Mouse (Mus musculus): ENCODE data around the gene Cxcl9.

Gene Cxcl9

DNA sequence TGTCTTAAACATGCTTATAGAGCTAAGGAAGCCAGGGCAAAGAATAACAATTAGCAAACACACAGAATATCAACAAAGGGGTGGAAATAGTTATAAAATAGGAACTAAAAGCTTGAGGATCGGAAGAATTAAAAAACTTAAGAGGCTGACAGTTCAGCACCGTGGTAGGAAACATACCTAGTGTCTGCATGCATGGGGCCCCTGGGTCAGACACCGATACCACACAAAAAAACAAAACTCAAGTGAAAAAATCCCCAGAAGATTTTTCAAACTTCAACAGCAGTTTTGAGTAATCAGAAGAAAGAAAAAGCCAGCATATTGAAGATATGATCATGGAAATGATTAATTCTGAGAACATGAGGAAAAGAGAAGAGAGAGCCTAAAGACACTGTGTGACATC, 8.9 kb upstream of the Cxcl9 start:
- peak; percentile 43 for DNase-seq (ENCODE audit: low read depth)

DNA sequence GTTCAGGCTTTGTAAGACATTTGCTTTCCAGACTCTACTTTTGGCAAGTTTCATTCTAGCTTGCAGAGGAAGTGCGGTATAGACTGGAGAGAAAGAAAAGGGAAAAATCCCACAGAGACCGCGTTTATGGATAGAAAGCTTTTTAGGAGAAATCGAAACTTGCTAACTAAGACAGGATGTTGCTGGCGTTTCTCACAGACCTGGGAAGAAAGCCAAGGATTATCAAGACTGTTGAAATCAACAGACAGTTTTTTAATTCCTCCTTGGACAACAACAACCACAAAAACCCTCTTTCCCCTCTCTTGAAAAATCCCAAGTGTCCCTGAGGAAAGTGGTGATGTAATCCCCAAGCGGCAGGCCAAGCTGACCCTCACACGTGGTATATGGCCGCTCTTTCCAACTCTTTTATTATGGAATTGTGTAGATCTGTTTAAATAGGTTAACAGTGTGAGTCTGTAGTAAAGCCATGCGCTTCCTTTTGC, 4.5 kb upstream of the Cxcl9 start:
- no peak for DNase-seq (ENCODE audit: low read depth)

- DNase-seq (ENCODE audit: low read depth): no peak
Observed at GRCm38 (mm10) chr5:92331635-92332338, 3.9 kb upstream of the Cxcl9 start, which contains the start of gene Art3. Art3 (plus strand) TSS chr5:92331827.

- no peak for DNase-seq (ENCODE audit: low read depth)
Observed at GRCm38 (mm10) chr5:92331122-92331521, 3.2 kb upstream of the Cxcl9 start.

- peak; percentile 50 for DNase-seq (ENCODE audit: low read depth)
Observed at GRCm38 (mm10) chr5:92327367-92327766, 512 bp downstream of the Cxcl9 start.

DNA sequence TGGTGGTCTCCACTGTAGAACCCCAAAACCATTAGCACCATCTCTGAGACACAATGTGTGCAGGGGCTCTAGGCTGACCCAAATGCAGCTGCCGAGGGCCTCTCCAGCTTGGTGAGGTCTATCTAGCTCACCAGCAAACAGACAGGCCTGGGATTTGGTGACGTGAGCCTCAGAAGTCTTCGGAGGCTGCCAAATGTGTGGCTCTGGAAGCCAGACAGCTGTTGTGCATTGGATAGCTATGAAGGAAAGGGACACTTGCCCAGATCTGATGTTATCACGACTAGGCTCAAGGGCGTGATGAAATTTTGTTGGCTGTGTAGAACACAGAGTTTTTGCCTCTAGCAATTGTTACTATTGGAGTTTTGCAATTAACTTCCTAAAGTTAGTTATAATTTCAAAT, 4.6 kb downstream of the Cxcl9 start:
- no peak for DNase-seq (ENCODE audit: low read depth)

GRCm38 (mm10) chr5:92322612-92323011, 5.3 kb downstream of the Cxcl9 start:
- DNase-seq (ENCODE audit: low read depth): no peak

- no peak for DNase-seq (ENCODE audit: low read depth)
Observed at GRCm38 (mm10) chr5:92321631-92322400, 6.1 kb downstream of the Cxcl9 start.

DNA sequence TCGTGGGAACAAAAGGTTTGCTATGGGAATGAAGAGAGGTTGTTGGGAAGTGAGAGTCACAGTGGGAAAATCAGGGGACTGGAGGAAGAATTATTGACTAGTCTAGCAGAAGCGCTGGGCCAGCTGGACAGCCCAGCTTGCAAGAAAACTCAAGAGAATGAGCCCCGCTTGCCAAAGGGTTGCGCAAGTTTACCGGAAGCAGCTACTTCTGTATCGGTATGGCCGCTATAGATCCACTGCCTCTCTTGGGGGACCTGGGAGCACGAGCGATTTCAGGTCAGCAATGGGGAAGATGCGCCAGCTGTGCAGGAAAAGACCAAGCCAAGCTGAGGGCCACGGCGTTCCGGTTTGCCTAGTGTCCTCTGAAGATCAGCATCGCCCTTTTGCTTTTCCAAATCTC, 9.3 kb downstream of the Cxcl9 start:
- no peak for DNase-seq (ENCODE audit: low read depth)

DNA sequence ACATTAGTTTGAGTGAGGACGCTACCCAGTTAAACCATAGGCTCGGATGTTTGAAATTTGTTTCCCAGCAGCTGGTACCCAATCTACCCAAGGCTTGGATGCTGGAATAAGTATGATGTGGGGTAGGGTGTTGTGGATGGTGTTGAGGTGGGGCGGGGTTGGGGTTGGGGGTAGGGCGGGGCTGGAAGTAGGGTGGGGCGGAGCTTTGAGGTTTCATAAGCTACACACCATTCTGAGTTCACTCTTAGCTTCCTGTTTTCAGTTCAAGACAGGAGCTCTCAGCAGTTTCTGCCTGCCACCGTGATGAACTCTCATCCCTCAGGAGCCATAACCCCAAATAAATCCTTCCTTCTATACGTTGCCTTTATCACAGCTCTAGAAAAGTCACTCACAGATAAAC, 9.8 kb downstream of the Cxcl9 start:
- DNase-seq (ENCODE audit: low read depth): peak; percentile 28

DNA sequence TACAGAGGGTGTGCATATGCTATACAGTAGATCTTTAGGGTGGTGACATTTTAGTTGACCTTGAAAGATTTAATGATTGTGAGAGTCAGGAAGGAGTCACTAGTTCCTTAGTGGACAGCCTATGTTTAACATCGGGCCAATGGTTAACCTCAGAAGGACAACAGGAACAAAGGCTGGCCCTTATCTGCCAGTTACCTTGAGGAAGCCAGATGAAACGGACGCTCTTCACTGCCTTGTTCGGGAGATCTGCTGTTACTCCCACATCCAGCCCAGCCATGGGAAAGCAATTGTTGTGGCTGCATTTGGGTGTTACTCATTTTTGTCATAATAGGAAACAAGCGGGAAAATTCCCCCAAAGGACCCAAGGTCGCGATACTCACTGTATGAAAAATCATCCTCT, 14.1 kb downstream of the Cxcl9 start:
- no peak for DNase-seq (ENCODE audit: low read depth)

- peak; percentile 94 for DNase-seq (ENCODE audit: low read depth)
Observed at GRCm38 (mm10) chr5:92312046-92312715, 15.7 kb downstream of the Cxcl9 start.

DNA sequence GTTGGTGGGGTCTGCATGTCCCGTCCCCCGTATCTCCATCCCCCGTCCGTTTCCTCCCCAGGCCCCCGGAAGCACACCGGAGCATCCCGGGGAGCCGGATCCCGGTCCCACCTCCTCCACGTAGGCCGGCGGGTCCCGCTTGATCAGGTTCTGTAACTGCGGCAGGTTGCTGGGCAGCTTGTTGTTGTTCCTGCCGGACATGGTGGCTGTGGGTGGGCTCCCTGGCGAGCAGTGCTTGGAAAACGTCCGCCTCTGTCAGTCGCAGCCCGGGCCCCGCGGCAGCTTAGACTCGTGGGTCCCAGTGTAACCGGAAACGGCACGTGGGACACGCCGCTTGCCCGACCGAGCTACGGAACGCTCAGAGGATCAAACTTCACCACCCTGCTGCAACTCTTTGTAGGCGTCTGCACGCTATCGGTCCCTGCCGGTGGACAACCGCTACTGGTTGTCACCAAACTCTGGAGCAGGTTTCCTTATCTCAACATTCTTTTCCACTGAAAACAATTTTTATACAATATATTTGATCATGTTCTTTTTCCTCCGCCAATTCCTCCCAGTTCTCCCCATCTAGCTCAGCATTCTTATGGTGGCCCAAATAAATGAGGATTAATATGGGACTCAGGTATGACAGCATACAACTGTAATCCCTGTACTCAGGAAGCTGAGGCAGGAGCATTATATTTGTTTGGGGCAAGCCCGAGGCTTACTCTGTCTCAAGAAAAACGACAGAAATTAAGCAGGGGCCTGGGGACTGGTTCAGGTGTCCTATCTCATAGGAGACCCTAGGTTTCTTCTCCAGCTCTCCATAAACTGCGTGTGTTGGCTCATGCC, 18.0 kb downstream of the Cxcl9 start, which contains the start of gene Sdad1:
Gene Sdad1 (minus strand): TSS at position 799 of the 831 bp plus-strand sequence.
- peak; percentile 94 for DNase-seq (ENCODE audit: low read depth)

DNA sequence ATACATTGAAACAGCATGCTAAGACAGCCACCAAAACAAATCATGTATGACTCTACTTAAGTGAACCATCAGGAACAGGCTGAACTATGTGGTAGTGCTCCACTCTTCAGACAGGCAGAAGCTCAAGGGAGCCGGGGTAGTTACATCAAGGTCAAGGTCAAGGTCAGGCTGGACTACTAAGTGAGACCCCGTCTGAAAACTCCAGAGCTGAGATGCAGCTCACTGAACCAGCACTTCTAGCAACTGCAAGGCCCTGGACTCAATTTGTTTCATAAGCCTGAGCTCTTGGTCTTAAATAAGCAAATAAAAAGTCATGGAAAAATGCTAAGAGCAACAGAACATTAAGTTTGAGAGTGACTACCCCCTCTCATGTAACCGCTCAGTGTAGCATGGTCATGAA, 23.6 kb downstream of the Cxcl9 start:
- no peak for DNase-seq (ENCODE audit: low read depth)

GRCm38 (mm10) chr5:92302149-92302840, 25.6 kb downstream of the Cxcl9 start:
- no peak for DNase-seq (ENCODE audit: low read depth)

DNA sequence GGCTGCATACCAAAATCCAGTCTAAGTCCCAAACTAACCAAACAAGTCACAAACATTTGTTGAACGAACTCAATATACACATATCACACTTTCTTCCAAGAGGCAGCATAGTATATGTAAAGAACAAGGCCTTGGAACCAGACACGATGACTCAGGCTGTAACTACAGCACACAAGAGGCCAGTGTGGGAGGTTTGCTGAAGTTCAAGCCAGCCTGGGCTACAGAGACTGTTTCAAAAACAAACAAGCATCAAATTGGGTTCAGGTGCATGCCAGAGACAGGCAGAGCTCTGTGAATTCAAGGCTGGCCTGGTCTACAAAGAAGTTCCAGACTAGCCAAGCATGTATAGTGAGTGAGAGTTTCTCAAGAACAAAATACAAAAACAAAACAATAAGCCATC, 33.4 kb downstream of the Cxcl9 start:
- no peak for DNase-seq (ENCODE audit: low read depth)

DNA sequence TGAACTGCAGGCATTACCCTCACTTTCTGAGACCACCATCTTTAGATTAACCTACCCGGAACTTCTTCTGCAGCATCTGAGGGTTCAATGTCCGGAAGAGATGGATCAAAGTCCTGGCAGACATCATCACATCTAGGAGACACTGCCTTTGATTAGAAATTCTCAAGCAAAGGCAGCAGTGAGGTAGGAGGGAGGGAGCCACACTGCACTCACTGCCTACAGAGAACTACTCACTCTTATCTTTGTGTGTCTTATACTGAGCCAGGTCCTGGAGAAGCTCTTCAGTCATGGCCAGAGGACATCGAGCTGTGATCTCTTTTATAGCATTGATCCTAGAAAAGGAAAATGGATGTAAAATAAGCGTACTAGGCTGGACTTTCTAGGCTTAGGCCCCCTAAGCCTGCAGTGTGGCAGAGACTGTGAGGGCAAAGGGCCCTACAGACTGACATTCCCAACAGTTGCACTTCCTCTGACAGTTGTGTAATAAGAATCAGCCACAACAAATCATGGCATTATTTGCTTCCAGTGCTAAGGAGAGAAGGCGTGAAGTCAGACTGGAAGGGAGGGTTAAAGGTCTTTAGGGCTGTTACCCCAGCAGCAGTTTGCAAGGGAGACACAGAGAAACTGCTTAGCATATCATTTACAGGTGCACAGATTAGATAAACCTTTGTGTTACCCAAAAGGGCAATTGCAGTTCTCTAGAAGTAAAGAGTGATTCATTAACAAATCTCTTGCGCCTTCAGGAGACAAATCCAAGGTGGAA, 36.0 kb downstream of the Cxcl9 start:
- DNase-seq (ENCODE audit: low read depth): no peak

GRCm38 (mm10) chr5:92287840-92288239, 40.0 kb downstream of the Cxcl9 start:
- no peak for DNase-seq (ENCODE audit: low read depth)

DNA sequence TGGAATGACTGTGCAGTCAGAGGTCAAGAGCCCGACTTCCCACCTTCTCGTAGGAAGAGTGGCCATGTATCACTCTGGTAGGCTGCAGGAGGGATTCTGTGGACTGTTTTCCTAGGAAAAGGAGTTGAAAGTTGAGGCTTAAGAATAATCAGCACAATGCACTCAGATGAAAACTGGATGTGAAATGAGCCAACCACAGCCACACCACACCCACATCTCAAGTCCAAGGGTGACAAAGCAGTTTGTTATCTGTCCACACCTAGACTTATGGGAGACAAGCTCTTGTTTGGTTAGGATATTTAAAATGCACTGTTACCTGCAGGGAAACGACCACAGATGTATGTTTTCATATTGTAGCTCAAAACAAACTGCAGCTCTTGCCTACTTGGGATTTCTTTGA, 44.8 kb downstream of the Cxcl9 start:
- DNase-seq (ENCODE audit: low read depth): no peak

- DNase-seq (ENCODE audit: low read depth): no peak
Observed at GRCm38 (mm10) chr5:92282571-92282970, 45.3 kb downstream of the Cxcl9 start.
